Mouse (Mus musculus): ENCODE measurements around the gene Cpn1. TPM values are rescaled to one million over a fixed set of nuclear protein-coding genes. Genes with fewer than 3 reads are reported as not detected.

Cpn1 gene
- polyA plus RNA-seq, 1 experiment from 2014 or later: 1.1 TPM

DNA sequence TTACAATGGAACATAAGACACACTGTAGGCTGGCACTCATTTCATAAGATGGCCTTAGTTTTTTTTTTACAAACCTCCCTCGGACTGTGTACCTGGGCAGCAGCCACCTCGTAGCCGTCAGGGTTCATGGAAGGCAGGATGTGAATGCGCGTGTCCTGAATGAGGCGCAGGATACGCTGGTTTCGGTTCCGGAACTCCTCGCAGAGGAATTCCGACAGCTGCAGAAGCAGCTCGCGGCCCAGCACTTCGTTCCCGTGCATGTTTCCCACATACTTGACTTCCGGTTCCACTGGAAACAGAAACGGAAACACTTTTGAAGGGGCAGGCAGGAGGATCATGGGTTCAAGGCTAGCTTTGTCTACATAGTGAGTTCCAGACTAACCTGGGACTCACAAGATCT, 5.6 kb downstream of the Cpn1 start:
- Histone ChIP-seq H3K9me3 (no peaks in the 10 kb centered on the region), H3K27me3 (replicated peaks) (peaks cover 15% of the 10 kb centered on the region), H3K4me2 (no peak overlapping the region), H3K36me3 (no peaks in the 10 kb centered on the region), H3K27ac (replicated peaks) (no peak overlapping the region), H3K4me1 (peaks cover 7% of the 10 kb centered on the region), H3K9ac (no peak overlapping the region), H3K4me3 (no peak overlapping the region)
- 81% methylated on average over 17 of the region's 17 CpGs for WGBS
- no peak for ATAC-seq (ENCODE audit: extremely low read depth, insufficient number of reproducible peaks, low FRiP score, low TSS enrichment)

DNA sequence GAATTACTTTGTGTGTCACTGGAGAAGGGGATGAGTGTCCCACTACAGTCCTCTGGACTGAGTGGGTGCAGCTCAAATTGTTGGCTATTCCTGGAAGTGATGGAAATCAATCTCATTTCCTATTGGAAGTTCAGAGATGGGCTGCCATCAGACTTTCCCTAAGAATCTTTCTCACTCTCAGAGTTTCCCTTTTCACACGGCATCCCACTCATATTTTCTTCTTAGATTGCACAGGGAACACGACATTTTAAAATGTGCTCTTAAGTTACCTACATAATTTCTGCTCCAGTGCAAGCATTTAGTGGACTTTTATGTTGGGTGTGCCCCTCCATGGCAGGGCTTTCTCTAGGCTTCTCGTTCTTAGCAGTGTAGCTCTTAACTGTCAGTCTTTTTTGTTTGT, 8.6 kb downstream of the Cpn1 start:
- no peaks in the 10 kb centered on the region for H3K27me3 ChIP-seq (replicated peaks)
- H3K9ac ChIP-seq: no peak overlapping the region
- H3K9me3 ChIP-seq: no peaks in the 10 kb centered on the region
- no peak overlapping the region for H3K4me2 ChIP-seq
- 67% methylated on average over 3 of the region's 3 CpGs for WGBS
- no peaks in the 10 kb centered on the region for H3K36me3 ChIP-seq
- no peak overlapping the region for H3K4me3 ChIP-seq
- H3K4me1 ChIP-seq: peaks cover 7% of the 10 kb centered on the region
- no peak overlapping the region for H3K27ac ChIP-seq (replicated peaks)
- ATAC-seq (ENCODE audit: extremely low read depth, insufficient number of reproducible peaks, low FRiP score, low TSS enrichment): no peak

DNA sequence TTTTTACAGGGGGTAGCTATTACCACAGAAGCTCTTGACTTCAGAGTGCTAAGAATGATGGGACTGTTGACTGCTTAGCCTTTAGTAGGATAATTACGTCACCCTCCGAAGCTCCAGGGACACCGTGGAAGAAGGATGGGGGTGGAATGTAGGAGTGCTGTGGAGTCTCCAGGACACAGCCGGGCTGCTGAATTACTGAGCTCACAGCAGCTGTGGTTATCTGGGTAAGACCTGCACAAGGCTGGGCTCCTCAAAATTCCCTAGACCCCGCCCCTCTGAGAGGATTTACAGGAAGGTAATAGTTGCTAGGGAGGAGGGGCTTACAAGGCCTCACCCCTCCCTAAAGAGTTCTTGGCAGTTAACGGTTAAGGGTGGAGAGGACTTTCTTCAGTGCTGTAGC, 9.7 kb downstream of the Cpn1 start:
- WGBS: 44% methylated on average over 6 of the region's 6 CpGs
- Histone ChIP-seq H3K36me3 (no peaks in the 10 kb centered on the region), H3K9ac (no peak overlapping the region), H3K27ac (replicated peaks) (no peak overlapping the region), H3K27me3 (replicated peaks) (no peaks in the 10 kb centered on the region), H3K4me1 (peaks cover 7% of the 10 kb centered on the region), H3K4me3 (no peak overlapping the region), H3K9me3 (no peaks in the 10 kb centered on the region), H3K4me2 (no peak overlapping the region)
- no peak; the same call in 1 of the 2 replicates for ATAC-seq (ENCODE audit: extremely low read depth, insufficient number of reproducible peaks, low FRiP score, low TSS enrichment)

DNA sequence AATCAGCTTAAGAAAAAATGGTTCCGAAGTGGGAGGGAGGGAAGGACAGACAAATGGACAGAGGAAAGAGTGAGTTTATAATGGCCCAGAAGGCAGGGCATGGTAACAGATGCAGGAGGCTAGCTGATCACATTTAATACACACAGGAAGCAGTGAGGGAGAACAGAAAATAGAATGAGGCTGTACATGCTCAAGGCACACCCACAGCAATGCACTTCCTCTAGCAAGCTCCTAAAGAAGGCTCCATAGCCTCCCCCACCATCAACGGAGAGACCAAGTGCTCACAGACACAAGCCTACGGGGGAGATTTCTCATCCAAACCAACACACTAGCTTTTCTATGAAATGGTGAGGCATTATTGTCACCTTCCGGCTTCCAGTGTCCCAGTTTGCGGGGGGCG, 12.1 kb downstream of the Cpn1 start:
- Histone ChIP-seq H3K4me1 (peaks cover 7% of the 10 kb centered on the region), H3K9ac (no peak overlapping the region), H3K4me3 (no peak overlapping the region), H3K27ac (replicated peaks) (no peak overlapping the region), H3K4me2 (no peak overlapping the region), H3K9me3 (no peaks in the 10 kb centered on the region), H3K27me3 (replicated peaks) (0 out of 2 replicates have a peak, but pooled peaks cover 4% of the 10 kb centered on the region), H3K36me3 (no peaks in the 10 kb centered on the region)
- WGBS: 86% methylated on average over 6 of the region's 6 CpGs
- no peak for ATAC-seq (ENCODE audit: extremely low read depth, insufficient number of reproducible peaks, low FRiP score, low TSS enrichment)

DNA sequence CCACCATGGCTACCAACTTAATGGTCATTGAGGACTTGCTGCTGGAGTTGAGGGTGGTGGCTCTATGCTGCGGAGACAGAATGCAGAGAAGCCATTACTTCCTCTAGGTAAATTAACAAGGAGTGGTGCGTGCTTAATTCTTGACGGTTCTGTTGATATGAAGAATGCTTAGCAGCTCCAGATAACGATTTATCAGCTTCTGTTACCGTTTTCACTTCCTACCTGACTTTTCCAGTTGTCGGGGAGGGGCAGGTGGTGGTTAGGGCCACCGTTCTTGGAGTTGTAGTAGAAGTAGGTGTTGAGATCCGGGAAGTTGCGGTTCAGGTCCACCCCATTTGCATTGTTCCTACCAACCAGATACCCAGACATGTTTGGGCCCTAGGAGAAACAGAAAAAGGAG, 12.6 kb downstream of the Cpn1 start:
- no peak overlapping the region for H3K27ac ChIP-seq (replicated peaks)
- no peaks in the 10 kb centered on the region for H3K9me3 ChIP-seq
- H3K4me2 ChIP-seq: no peak overlapping the region
- H3K4me3 ChIP-seq: no peak overlapping the region
- no peak overlapping the region for H3K9ac ChIP-seq
- H3K4me1 ChIP-seq: peaks cover 7% of the 10 kb centered on the region
- H3K36me3 ChIP-seq: no peaks in the 10 kb centered on the region
- ATAC-seq (ENCODE audit: extremely low read depth, insufficient number of reproducible peaks, low FRiP score, low TSS enrichment): no peak
- H3K27me3 ChIP-seq (replicated peaks): 0 out of 2 replicates have a peak, but pooled peaks cover 4% of the 10 kb centered on the region
- 70% methylated on average over 9 of the region's 9 CpGs for WGBS

DNA sequence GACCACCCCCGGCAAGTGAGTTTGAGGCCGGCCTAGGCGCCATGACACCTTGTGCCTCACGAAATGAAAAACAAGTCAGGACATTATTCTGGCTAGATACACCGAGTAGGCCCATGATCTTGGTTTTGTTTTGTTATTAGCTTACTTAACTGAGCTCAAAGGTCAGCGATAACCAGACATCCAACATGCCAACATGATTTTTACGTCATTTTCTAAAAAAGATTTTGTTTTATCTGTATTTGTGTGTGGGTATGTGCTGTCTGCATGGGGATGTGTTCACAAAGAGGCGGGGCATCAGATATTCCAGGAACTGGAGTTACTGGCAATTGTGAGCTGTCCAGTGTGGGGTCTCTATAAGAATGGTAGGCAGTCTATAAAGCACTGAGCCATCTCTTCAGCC, 14.2 kb downstream of the Cpn1 start:
- Histone ChIP-seq H3K9me3 (no peaks in the 10 kb centered on the region), H3K4me3 (no peak overlapping the region), H3K27me3 (replicated peaks) (0 out of 2 replicates have a peak, but pooled peaks cover 4% of the 10 kb centered on the region), H3K4me1 (peaks cover 7% of the 10 kb centered on the region), H3K27ac (replicated peaks) (no peak overlapping the region), H3K9ac (no peak overlapping the region), H3K36me3 (no peaks in the 10 kb centered on the region), H3K4me2 (no peak overlapping the region)
- WGBS: 86% methylated on average over 8 of the region's 8 CpGs
- ATAC-seq (ENCODE audit: extremely low read depth, insufficient number of reproducible peaks, low FRiP score, low TSS enrichment): no peak

DNA sequence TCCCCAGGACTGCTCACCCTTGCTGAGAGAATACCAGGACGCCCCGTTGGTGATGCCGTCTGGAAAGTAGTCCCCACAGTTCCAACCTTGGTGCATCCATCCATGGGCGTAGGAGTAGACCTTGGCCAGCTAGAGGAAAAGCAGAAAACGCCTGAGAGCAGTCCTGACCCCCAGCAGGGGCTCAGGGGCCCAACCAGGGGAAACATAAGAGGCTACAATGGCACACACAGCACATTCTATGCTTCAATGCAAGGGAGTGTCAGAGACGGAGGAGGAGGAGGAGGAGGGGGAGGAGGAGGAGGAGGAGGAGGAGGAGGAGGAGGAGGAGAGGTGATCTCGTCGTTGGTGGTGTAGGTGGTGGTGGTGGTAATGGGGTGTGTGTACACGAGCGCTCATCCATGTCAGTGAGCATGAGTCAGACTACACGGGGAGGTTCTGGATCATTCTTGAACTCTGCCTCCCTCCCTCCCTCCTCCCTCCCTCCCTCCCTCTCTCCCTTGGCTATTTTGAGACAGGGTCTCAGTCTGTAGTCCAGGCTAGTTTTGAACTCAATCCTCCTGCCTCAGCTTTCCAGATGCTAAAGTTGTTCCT, 17.8 kb downstream of the Cpn1 start:
- WGBS: 54% methylated on average over 8 of the region's 11 CpGs
- H3K9ac ChIP-seq: no peak overlapping the region
- 0 out of 2 replicates have a peak, but pooled peaks cover 7% of the 10 kb centered on the region for H3K27me3 ChIP-seq (replicated peaks)
- ATAC-seq (ENCODE audit: extremely low read depth, insufficient number of reproducible peaks, low FRiP score, low TSS enrichment): no peak
- no peak overlapping the region for H3K4me3 ChIP-seq
- no peaks in the 10 kb centered on the region for H3K36me3 ChIP-seq
- H3K4me1 ChIP-seq: no peaks in the 10 kb centered on the region
- H3K4me2 ChIP-seq: no peak overlapping the region
- no peak overlapping the region for H3K27ac ChIP-seq (replicated peaks)
- no peaks in the 10 kb centered on the region for H3K9me3 ChIP-seq

DNA sequence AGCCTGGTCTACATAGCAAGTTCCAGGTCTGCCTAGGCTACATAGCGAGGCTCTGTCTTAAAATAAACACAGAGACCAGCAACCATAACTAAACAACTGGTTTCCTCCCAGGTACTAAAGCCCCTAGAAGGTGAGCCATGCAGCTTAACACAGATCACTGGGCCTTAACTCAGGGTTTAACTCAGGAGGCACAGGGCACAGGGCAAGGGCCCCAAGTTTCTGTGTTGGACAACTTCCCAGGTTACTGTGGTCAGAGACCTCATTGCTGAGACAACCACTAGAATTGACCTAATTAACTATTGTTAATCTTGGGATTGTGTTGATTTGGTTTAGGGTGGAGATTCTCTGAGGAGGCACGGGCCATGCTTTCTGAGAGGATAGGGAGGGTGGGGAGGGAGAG, 19.9 kb downstream of the Cpn1 start:
- Histone ChIP-seq H3K4me2 (no peak overlapping the region), H3K4me3 (no peak overlapping the region), H3K27me3 (replicated peaks) (0 out of 2 replicates have a peak, but pooled peaks cover 7% of the 10 kb centered on the region), H3K36me3 (no peaks in the 10 kb centered on the region), H3K9me3 (no peaks in the 10 kb centered on the region), H3K9ac (no peak overlapping the region), H3K4me1 (no peaks in the 10 kb centered on the region), H3K27ac (replicated peaks) (no peak overlapping the region)
- ATAC-seq (ENCODE audit: extremely low read depth, insufficient number of reproducible peaks, low FRiP score, low TSS enrichment): no peak
- WGBS: 73% methylated on average over 2 of the region's 2 CpGs

DNA sequence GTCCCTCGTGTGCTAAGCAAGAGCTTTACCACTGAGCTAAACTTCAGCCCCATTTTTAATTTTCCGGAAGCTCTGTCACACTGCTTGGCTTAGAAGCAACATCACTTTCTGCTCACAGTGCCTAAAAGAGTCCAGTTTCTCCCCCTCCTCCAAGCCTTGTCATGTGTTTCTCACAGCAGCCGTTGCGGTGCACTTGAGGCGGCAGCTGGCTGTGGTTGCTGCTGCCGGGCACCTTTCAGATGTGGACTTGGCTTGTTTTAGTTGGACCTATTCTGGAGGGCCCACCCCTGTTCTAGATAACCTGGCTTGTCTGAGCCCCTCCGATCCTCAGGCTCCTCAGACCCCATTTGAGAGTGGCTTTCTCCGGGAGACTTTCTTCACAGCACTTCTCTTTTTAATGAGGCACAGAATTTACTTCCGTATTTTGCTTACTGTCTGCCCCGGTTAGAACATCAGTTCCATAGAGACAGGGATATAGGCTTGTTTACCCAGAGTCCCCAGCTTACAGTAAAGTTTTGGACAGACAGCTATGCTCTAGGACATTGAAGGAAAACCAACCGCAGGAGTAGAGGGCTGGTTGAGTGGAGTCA, 20.8 kb downstream of the Cpn1 start:
- H3K4me3 ChIP-seq: no peak overlapping the region
- H3K9me3 ChIP-seq: peaks cover 6% of the 10 kb centered on the region; the same call in 1 of the 2 replicates
- no peaks in the 10 kb centered on the region for H3K36me3 ChIP-seq
- no peaks in the 10 kb centered on the region for H3K4me1 ChIP-seq
- H3K4me2 ChIP-seq: no peak overlapping the region
- WGBS: 69% methylated on average over 11 of the region's 11 CpGs
- no peak overlapping the region for H3K27ac ChIP-seq (replicated peaks)
- H3K9ac ChIP-seq: no peak overlapping the region
- 0 out of 2 replicates have a peak, but pooled peaks cover 7% of the 10 kb centered on the region for H3K27me3 ChIP-seq (replicated peaks)
- ATAC-seq (ENCODE audit: extremely low read depth, insufficient number of reproducible peaks, low FRiP score, low TSS enrichment): no peak

DNA sequence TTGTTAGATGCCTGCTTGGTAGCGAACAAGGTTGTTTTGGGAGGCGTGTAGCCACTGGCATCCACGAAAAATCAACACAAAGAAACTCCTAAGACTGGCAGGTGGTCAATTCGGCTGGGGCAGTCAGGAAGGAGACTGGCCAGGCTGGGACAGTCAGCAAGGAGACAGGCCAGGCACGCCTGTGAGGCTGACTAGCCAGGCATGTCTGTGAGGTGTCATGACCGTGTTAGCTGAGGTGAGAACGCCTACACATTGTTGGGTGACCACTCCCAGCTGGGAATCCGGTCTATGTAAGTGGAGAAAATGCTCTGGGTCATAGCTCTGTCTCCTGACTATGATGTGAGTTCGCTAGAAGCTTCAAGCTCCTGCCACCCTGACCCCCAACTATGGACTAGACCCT, 23.6 kb downstream of the Cpn1 start:
- H3K9me3 ChIP-seq: peaks cover 6% of the 10 kb centered on the region; the same call in 1 of the 2 replicates
- 51% methylated on average over 9 of the region's 9 CpGs for WGBS

DNA sequence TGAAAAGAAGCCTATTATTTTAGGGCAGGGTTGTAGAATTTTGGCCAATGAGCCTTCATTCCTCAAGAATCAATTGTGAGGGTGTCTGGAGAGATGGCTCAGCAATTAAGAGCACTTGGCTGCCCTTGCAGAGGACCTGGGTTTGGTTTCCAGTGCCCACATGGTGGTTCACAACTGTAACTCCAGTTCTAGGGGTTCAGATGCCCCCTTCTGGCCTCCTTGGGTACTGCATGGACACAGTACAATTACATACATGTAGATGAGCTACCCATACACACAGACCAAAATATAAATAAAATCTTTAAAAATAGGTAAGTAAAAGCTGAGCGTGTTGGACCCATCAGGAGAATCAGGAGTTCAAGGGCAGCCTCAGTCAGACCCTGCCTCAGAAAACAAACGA, 25.2 kb downstream of the Cpn1 start:
- no peak for ATAC-seq (ENCODE audit: extremely low read depth, insufficient number of reproducible peaks, low FRiP score, low TSS enrichment)

More for the DNA sequence above, 23.6 kb downstream of the Cpn1 start:
- H3K4me1 ChIP-seq: no peaks in the 10 kb centered on the region
- H3K4me3 ChIP-seq: no peak overlapping the region
- H3K9ac ChIP-seq: no peak overlapping the region
- H3K36me3 ChIP-seq: no peaks in the 10 kb centered on the region
- 0 out of 2 replicates have a peak, but pooled peaks cover 4% of the 10 kb centered on the region for H3K27me3 ChIP-seq (replicated peaks)
- H3K4me2 ChIP-seq: no peak overlapping the region
- ATAC-seq (ENCODE audit: extremely low read depth, insufficient number of reproducible peaks, low FRiP score, low TSS enrichment): no peak
- H3K27ac ChIP-seq (replicated peaks): no peak overlapping the region

DNA sequence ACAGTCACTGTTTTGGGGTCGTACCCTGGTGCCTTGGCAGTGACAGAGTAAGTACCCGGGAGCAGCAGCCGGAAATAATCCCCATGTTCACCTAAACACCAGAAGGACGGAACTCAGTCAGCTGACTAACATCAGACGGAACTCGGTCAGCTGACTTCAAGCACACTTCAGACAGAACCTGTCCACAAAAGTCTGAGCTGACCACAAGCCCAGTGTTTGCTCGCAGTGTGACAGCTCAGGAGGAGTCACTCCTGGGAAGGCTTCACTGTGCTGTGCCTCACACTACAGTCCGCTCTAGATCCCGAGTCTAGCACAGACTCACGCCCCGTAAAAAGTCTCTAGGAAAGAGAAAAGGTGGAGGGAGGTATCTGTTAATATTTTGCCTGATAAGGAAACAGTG, 26.3 kb downstream of the Cpn1 start:
- WGBS: 76% methylated on average over 11 of the region's 11 CpGs
- H3K27ac ChIP-seq (replicated peaks): no peak overlapping the region
- peaks cover 3% of the 10 kb centered on the region; the same call in 1 of the 2 replicates for H3K4me1 ChIP-seq
- no peak for ATAC-seq (ENCODE audit: extremely low read depth, insufficient number of reproducible peaks, low FRiP score, low TSS enrichment)
- H3K4me2 ChIP-seq: no peak overlapping the region
- H3K36me3 ChIP-seq: no peaks in the 10 kb centered on the region
- 0 out of 2 replicates have a peak, but pooled peaks cover 1% of the 10 kb centered on the region for H3K27me3 ChIP-seq (replicated peaks)
- peaks cover 6% of the 10 kb centered on the region; the same call in 1 of the 2 replicates for H3K9me3 ChIP-seq
- no peak overlapping the region for H3K9ac ChIP-seq
- H3K4me3 ChIP-seq: no peak overlapping the region

More for the DNA sequence above, 25.2 kb downstream of the Cpn1 start:
- Histone ChIP-seq H3K4me2 (no peak overlapping the region), H3K36me3 (no peaks in the 10 kb centered on the region), H3K4me1 (peaks cover 3% of the 10 kb centered on the region; the same call in 1 of the 2 replicates), H3K4me3 (no peak overlapping the region), H3K9me3 (peaks cover 6% of the 10 kb centered on the region; the same call in 1 of the 2 replicates), H3K9ac (no peak overlapping the region), H3K27ac (replicated peaks) (no peak overlapping the region), H3K27me3 (replicated peaks) (0 out of 2 replicates have a peak, but pooled peaks cover 4% of the 10 kb centered on the region)
- 73% methylated on average over 2 of the region's 2 CpGs for WGBS
